Mouse (Mus musculus): ENCODE data around the gene Osbpl6. TPM values are rescaled to one million over a fixed set of nuclear protein-coding genes. Genes with fewer than 3 reads are reported as not detected.

The Osbpl6 gene
- 0.59 TPM for polyA plus RNA-seq (2017; shearing (Covaris generic))

DNA sequence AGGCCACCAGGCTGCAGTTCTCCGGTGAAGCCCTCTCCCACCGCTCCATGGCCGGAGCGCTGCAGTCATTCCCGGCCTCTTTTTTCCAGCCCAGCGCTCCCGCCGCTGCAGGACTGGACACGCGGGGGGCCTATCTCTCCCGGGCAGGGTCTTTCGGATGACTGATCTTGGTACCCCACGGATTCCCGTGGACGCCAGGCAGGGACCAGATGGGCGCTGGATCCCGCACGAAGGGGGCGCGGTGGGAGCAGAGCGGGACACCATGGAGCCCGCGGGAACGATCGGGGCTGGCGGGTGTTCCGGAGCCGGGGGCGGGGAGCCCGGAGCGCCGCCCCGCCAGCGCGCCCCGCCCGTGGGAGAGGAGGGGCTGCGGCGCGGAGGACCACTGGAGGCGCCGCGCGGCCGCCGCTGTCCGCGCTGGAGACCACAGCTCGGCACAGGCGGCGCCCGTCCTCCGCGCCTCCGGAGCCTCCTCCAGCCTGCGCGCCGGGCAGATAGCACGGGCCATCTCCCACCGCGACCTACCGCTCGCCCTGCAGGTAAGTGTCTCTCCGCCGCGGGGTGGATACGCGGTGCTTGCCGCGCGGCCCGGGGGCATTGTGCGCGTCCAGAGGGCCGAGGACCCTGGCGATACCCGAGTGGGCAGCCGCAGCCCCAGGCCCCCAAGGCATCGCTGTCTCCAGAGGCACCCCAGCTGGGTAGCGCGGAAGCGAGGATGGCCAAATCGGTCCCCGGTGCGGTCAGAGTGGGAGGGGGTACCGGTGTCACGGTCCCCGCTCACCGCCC lies at the start of gene Osbpl6:
TSS of gene Osbpl6 (plus strand) at position 358 of the 786 bp plus-strand sequence.

GRCm38 (mm10) chr2:76360226-76360625 lies 46.1 kb upstream of the Osbpl6 start, which contains the start of gene Cyct:
TSS of gene Cyct (minus strand) at chr2:76360450.

DNA sequence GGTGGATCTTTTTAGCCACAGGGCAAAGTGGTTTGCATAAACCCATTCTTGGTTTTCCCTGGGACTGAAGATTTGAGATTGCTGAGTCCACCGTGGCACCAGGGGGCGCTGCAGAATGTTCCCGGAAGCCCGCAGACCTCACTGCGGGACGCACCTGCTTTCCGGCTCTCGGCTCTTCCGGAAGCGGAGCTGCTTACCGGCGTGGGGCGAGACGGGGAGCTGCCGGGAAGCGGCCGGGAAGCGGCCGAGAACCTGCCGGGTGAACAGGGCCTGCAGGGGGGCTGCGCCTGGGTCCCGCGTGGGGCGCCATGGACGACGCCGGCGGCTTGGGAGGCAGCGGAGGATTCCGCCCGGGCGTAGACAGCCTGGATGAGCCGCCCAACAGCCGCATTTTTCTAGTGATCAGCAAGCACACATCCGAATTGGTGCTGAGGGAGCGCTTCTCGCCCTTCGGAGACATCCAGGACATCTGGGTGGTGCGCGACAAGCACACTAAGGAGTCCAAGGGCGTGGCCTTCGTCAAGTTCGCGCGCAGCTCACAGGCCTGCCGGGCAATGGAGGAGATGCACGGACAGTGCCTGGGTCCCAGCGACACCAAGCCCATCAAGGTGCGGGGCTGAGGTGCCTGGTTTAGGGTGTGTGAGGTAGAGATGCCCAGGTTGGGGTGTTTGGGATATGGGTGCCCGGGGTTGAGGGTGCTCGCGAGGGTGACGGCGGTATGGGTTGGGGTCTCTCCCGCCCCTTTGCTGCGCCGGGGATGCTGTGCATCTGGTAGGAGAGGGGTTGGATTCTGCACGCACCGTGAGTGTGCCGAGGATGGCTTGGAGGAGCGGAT lies 36.3 kb upstream of the Osbpl6 start, which contains the start of gene Rbm45:
TSS of gene Rbm45 (plus strand) at position 164 of the 835 bp plus-strand sequence.

DNA sequence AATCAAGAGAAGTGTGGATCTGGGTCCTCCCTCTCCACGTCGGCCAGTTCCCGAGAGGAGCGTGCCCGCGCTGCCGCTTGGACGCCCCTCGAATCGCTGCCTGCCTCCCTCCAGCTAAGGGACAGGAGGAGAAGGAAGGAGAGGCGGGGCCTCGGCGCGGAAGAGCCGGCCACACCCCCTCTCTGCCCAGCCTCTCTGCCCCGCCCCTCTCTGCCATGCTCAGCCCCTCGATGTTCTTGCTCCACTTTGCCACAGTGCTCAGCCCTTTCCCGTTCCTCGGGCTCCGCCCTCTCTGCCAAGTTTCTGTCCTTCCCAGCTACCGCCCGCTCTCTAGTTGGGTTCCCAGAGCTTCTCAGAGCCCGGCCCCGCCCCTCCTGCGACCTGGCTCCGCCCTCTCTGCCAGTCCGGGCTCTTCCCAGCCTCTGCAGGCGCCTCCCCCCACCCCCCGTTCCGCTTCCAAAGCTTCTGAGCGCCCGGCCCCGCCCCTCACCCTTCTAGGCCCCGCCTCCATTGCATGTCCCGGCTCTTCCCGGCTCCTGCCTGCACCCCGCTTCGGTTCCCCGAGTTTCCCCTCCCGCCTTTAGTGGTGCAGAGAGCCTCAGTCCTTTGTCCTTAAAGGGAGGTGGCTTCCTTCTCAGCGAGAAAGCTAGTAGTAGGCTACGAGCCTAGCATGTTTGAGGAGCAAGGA lies 241.7 kb downstream of the Osbpl6 start, which contains the start of the genes Prkra and Pjvk:
TSS of gene Prkra (minus strand) at position 133 of the 688 bp plus-strand sequence.
TSS of gene Pjvk (plus strand) at position 594 of the 688 bp plus-strand sequence.

Other genes with a start within 250 kb of the Osbpl6 start
- 7.5 TPM for gene Pde11a, start 67.7 kb upstream of the Osbpl6 start, polyA plus RNA-seq (2017; shearing (Covaris generic))
- not detected for gene Cyct, start 46.1 kb upstream of the Osbpl6 start, polyA plus RNA-seq (2017; shearing (Covaris generic))
- gene Rbm45, start 36.5 kb upstream of the Osbpl6 start, polyA plus RNA-seq (2017; shearing (Covaris generic)) = 11.0 TPM
- 10.7 TPM for gene Prkra, start 241.5 kb downstream of the Osbpl6 start, polyA plus RNA-seq (2017; shearing (Covaris generic))
- not detected for gene Pjvk, start 242.0 kb downstream of the Osbpl6 start, polyA plus RNA-seq (2017; shearing (Covaris generic))